Mouse (Mus musculus) CH12.LX (cell line): Measurements from ENCODE around the gene Lypd3. TPM values are rescaled to one million over a fixed set of nuclear protein-coding genes. Genes with fewer than 3 reads are reported as not detected.
A peak's percentile ranks its signal among the peaks of the same experiment; 100 is the strongest.

ENCODE experiments used
- DNase-seq: peaks from one replicate; pipeline ENCODE4 v3.0.0-alpha.2; 2013; ENCODE audit errors: extremely low read depth
- H3K27ac ChIP-seq: 2 replicates; pipeline ENCODE4 v1.5.1; 2012; ENCODE audit warnings: low read depth, mild to moderate bottlenecking, control low read depth, moderate library complexity; ENCODE audit not compliant: insufficient read depth
- H3K27me3 ChIP-seq: replicated peaks from 2 replicates; pipeline ENCODE3; 2012; ENCODE audit warnings: inconsistent platforms
- H3K36me3 ChIP-seq, 2 experiments: replicated peaks in 1 of 2; 2 replicates each; pipeline versions ENCODE3 to v1.6.1; 2012; ENCODE audit warnings: inconsistent platforms in 1 of 2, low read length in 1 of 2, mild to moderate bottlenecking in 1 of 2, mixed read lengths in 1 of 2, moderate library complexity in 1 of 2; ENCODE audit not compliant: control insufficient read depth in 1 of 2, insufficient read depth in 1 of 2
- H3K4me1 ChIP-seq, 2 experiments: 2 replicates each; pipeline ENCODE4 v1.6.1; 2012; ENCODE audit warnings: inconsistent platforms in 1 of 2, moderate library complexity in 1 of 2; ENCODE audit not compliant: insufficient read depth in 2 of 2, control insufficient read depth in 1 of 2
- H3K4me2 ChIP-seq: 2 replicates; pipeline ENCODE4 v1.6.1; 2012; ENCODE audit warnings: low read depth, mild to moderate bottlenecking, control low read depth; ENCODE audit not compliant: poor library complexity, insufficient read depth, severe bottlenecking
- H3K4me3 ChIP-seq, 3 experiments: fragments of 150-350 bp in 1 of 3; sonication (generic) in 1 of 3; replicated peaks in 1 of 3; 2 replicates each; pipeline versions ENCODE3 to v1.5.1; 2011 to 2012; ENCODE audit warnings: low read depth in 2 of 3, low read length in 2 of 3, mild to moderate bottlenecking in 2 of 3, moderate library complexity in 2 of 3, control low read depth in 1 of 3, improper control_type of control experiment in 1 of 3, inconsistent platforms in 1 of 3, mixed read lengths in 1 of 3; ENCODE audit not compliant: poor library complexity in 1 of 3
- H3K79me2 ChIP-seq: replicated peaks from 2 replicates; pipeline ENCODE4 v1.6.1; 2012; ENCODE audit warnings: mild to moderate bottlenecking, moderate library complexity; ENCODE audit not compliant: control insufficient read depth, poor library complexity, insufficient read depth, severe bottlenecking; ENCODE audit errors: extremely low read depth
- H3K9ac ChIP-seq: 2 replicates; pipeline ENCODE4 v1.6.1; 2012; ENCODE audit warnings: low read depth, mild to moderate bottlenecking, control low read depth, moderate library complexity; ENCODE audit not compliant: insufficient read depth
- H3K9me3 ChIP-seq: replicated peaks from 2 replicates; pipeline ENCODE3; 2012; ENCODE audit warnings: low read length, inconsistent platforms, mixed read lengths
- BHLHE40 ChIP-seq: IDR thresholded peaks from 2 replicates; pipeline ENCODE4 v1.6.1; 2011; ENCODE audit warnings: mild to moderate bottlenecking, low read depth, low read length, improper control_type of control experiment
- CHD1 ChIP-seq: IDR thresholded peaks from 2 replicates; pipeline ENCODE4 v1.6.1; 2012; ENCODE audit warnings: low read depth, low read length, improper control_type of control experiment, inconsistent platforms
- CTCF ChIP-seq, 2 experiments: IDR thresholded peaks in 1 of 2; conservative IDR thresholded peaks in 1 of 2; 2 replicates each; pipeline ENCODE4 v1.5.1; 2011 to 2012; ENCODE audit warnings: low read depth in 2 of 2, low read length in 2 of 2, improper control_type of control experiment in 1 of 2, inconsistent platforms in 1 of 2, mild to moderate bottlenecking in 1 of 2, moderate library complexity in 1 of 2
- E2F4 ChIP-seq: IDR thresholded peaks from 2 replicates; pipeline ENCODE4 v1.6.1; 2011; ENCODE audit warnings: low read depth, low read length, improper control_type of control experiment; ENCODE audit not compliant: insufficient replicate concordance
- EP300 ChIP-seq: IDR thresholded peaks from 2 replicates; pipeline ENCODE4 v1.6.1; 2011; ENCODE audit warnings: low read length, improper control_type of control experiment
- ETS1 ChIP-seq: conservative IDR thresholded peaks from 2 replicates; pipeline ENCODE4 v1.6.1; 2012; ENCODE audit warnings: low read depth, mild to moderate bottlenecking, inconsistent platforms, low read length, improper control_type of control experiment, moderate library complexity
- GABPA ChIP-seq: IDR thresholded peaks from 2 replicates; pipeline ENCODE4 v1.6.1; 2012; ENCODE audit warnings: low read depth, low read length, improper control_type of control experiment, inconsistent platforms; ENCODE audit not compliant: insufficient replicate concordance
- JUN ChIP-seq: IDR thresholded peaks from 2 replicates; pipeline ENCODE4 v1.6.1; 2011; ENCODE audit warnings: low read depth, mild to moderate bottlenecking, low read length, improper control_type of control experiment, moderate library complexity; ENCODE audit not compliant: insufficient read depth
- MAX ChIP-seq: IDR thresholded peaks from 2 replicates; pipeline ENCODE4 v1.6.1; 2011; ENCODE audit warnings: low read length, improper control_type of control experiment
- MAZ ChIP-seq: IDR thresholded peaks from 2 replicates; pipeline ENCODE4 v1.6.1; 2012; ENCODE audit warnings: low read depth, mild to moderate bottlenecking, inconsistent platforms, low read length, improper control_type of control experiment, moderate library complexity
- MYC ChIP-seq: IDR thresholded peaks from 2 replicates; pipeline ENCODE4 v1.6.1; 2011; ENCODE audit warnings: low read depth, mild to moderate bottlenecking, improper control_type of control experiment, low read length
- PAX5 ChIP-seq: IDR thresholded peaks from 2 replicates; pipeline ENCODE4 v1.6.1; 2012; ENCODE audit warnings: low read length, inconsistent platforms, mixed read lengths
- POLR2A ChIP-seq: IDR thresholded peaks from 2 replicates; pipeline ENCODE4 v1.6.1; 2011; ENCODE audit warnings: low read depth, mild to moderate bottlenecking, improper control_type of control experiment, low read length
- RAD21 ChIP-seq: IDR thresholded peaks from 2 replicates; pipeline ENCODE4 v1.6.1; 2011; ENCODE audit warnings: low read depth, mild to moderate bottlenecking, low read length, improper control_type of control experiment, moderate library complexity
- RCOR1 ChIP-seq: conservative IDR thresholded peaks from 2 replicates; pipeline ENCODE4 v1.6.1; 2012; ENCODE audit warnings: low read depth, mild to moderate bottlenecking, inconsistent platforms, low read length, improper control_type of control experiment
- SIN3A ChIP-seq: IDR thresholded peaks from 2 replicates; pipeline ENCODE4 v1.6.1; 2012; ENCODE audit warnings: low read length, improper control_type of control experiment, inconsistent platforms
- SMC3 ChIP-seq: IDR thresholded peaks from 2 replicates; pipeline ENCODE4 v1.6.1; 2011; ENCODE audit warnings: low read depth, low read length, improper control_type of control experiment
- TBP ChIP-seq: conservative IDR thresholded peaks from 2 replicates; pipeline ENCODE4 v1.6.1; 2011; ENCODE audit warnings: low read depth, low read length, improper control_type of control experiment
- UBTF ChIP-seq: IDR thresholded peaks from 2 replicates; pipeline ENCODE4 v1.6.1; 2012; ENCODE audit warnings: low read depth, mild to moderate bottlenecking, inconsistent platforms, low read length, improper control_type of control experiment, moderate library complexity
- USF2 ChIP-seq: conservative IDR thresholded peaks from 2 replicates; pipeline ENCODE4 v1.6.1; 2011; ENCODE audit warnings: low read depth, low read length, improper control_type of control experiment
- ZC3H11A ChIP-seq: IDR thresholded peaks from 2 replicates; pipeline ENCODE4 v1.6.1; 2012; ENCODE audit warnings: low read depth, mild to moderate bottlenecking, inconsistent platforms, low read length, improper control_type of control experiment
- ZKSCAN1 ChIP-seq: IDR thresholded peaks from 2 replicates; pipeline ENCODE4 v1.6.1; 2012; ENCODE audit warnings: low read depth, inconsistent platforms, low read length, improper control_type of control experiment, borderline replicate concordance
- ZMIZ1 ChIP-seq: IDR thresholded peaks from 2 replicates; pipeline ENCODE4 v1.6.1; 2012; ENCODE audit warnings: low read depth, mild to moderate bottlenecking, inconsistent platforms, low read length, improper control_type of control experiment
- dilution Hi-C: fragments of 300-500 bp; cut with MboI; formaldehyde crosslinking; loops from 2 replicates; pipeline ENCODE4 v1.14.3; 2020; ENCODE audit warnings: low sequenced_read_pairs; ENCODE audit not compliant: extremely low pct_unique_long_range_greater_than_20kb, extremely low pct_ligation_motif_present
- in situ Hi-C: fragments of 300-500 bp; cut with MboI; formaldehyde crosslinking; loops from 3 replicates; pipeline ENCODE4 v1.14.3; 2019; ENCODE audit warnings: low sequenced_read_pairs, low pct_ligation_motif_present, low pct_unique_long_range_greater_than_20kb, mixed read lengths
- polyA plus RNA-seq: library from polyadenylated mRNA; unstranded; fragments of >175 nt; gene quantifications from 2 replicates; pipeline ENCODE4 v1.2.1, GENCODE M21; 2012; ENCODE audit warnings: low read depth; ENCODE audit not compliant: insufficient read length
- total RNA-seq, 2 experiments: library from RNA; depleted of rRNA; stranded (reverse); fragments of 300-350 nt in 1 of 2; fragments of >200 nt in 1 of 2; gene quantifications; 2 replicates each; pipeline ENCODE4 v1.2.3; 2012 to 2014

Gene Lypd3
- total and polyA plus RNA-seq, 3 experiments = not detected

DNA sequence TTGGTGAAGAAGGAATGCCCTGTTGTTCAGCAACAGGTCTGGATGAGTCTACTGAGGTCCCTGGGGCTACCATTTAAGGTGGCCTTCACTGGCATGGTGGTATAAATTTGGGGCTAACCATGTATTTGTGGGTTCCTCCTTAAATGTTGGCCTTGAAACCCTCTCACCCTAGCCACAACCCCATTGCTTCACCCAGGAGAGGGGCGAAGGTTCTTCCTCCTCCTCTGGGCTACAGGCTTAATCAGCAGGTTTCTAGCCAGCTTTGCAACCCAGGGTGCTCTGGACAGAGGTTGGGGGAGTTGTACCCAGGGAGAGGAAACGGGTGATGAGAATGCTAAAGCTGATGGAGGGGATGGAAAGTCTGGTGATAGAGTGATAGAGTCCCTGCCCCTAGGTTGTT lies 40.9 kb upstream of the Lypd3 start:
- H3K4me2 ChIP-seq = no peak overlapping the region

DNA sequence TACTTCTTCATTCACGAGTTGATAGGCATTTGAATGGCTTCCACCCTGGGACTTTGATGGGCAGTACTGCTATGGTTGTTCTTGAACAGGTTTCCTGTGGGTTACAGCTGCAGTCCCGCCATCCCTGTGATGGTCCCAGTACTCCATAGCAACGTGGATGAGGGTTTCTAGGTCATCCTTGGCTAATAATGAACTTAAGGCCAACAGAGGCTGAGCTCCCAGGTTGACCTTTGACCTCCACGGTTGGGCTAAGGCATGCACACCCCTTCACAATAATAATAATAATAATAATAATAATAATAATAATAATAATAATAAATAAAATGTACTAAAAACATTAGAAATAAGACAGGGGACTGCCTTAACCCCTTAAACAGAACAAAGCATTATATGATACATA lies 38.2 kb upstream of the Lypd3 start:
- H3K27ac ChIP-seq = no peak overlapping the region
- H3K9ac ChIP-seq = no peak overlapping the region
- no peaks in the 10 kb centered on the region for H3K79me2 ChIP-seq
- DNase-seq = no peak
- H3K27me3 ChIP-seq = no peaks in the 10 kb centered on the region
- TF ChIP-seq MAX (no peak), E2F4 (no peak), ZKSCAN1 (no peak), PAX5 (no peak), POLR2A (no peak)
- no peak overlapping the region for H3K4me3 ChIP-seq
- in situ Hi-C loops = loop anchor here (10.0 kb wide), 1 partner anchor 63 kb away; the partner anchor contains the start of gene Irgq
- H3K36me3 ChIP-seq = peaks cover 0 to 30% of the 10 kb centered on the region in 2 experiments
- no peak overlapping the region for H3K4me2 ChIP-seq
- peaks cover 0 to 23% of the 10 kb centered on the region in 2 experiments; a peak in 2 of 4 replicates for H3K4me1 ChIP-seq
- dilution Hi-C loops = no loop called here
- no peaks in the 10 kb centered on the region for H3K9me3 ChIP-seq

More for the DNA sequence above, 40.9 kb upstream of the Lypd3 start:
- no peaks in the 10 kb centered on the region for H3K27me3 ChIP-seq
- in situ Hi-C loops = loop anchor here (10.0 kb wide), 1 partner anchor 61 kb away; the partner anchor contains the start of gene Irgq
- no peaks in the 10 kb centered on the region for H3K9me3 ChIP-seq
- H3K27ac ChIP-seq = no peak overlapping the region
- TF ChIP-seq CTCF (conservative IDR thresholded peaks at IDR 0.05 in 1 of 2, IDR thresholded peaks at IDR 0.05 in 1 of 2; ENCODE audit: low read depth in 2 of 2, low read length in 2 of 2) (no peak), POLR2A (no peak), JUN (no peak), UBTF (no peak)
- H3K4me3 ChIP-seq = no peak overlapping the region
- H3K9ac ChIP-seq = no peak overlapping the region
- dilution Hi-C loops = no loop called here
- H3K36me3 ChIP-seq = peaks cover 0 to 30% of the 10 kb centered on the region in 2 experiments
- H3K79me2 ChIP-seq = no peaks in the 10 kb centered on the region
- peaks cover 6 to 32% of the 10 kb centered on the region in 2 experiments for H3K4me1 ChIP-seq
- no peak for DNase-seq

DNA sequence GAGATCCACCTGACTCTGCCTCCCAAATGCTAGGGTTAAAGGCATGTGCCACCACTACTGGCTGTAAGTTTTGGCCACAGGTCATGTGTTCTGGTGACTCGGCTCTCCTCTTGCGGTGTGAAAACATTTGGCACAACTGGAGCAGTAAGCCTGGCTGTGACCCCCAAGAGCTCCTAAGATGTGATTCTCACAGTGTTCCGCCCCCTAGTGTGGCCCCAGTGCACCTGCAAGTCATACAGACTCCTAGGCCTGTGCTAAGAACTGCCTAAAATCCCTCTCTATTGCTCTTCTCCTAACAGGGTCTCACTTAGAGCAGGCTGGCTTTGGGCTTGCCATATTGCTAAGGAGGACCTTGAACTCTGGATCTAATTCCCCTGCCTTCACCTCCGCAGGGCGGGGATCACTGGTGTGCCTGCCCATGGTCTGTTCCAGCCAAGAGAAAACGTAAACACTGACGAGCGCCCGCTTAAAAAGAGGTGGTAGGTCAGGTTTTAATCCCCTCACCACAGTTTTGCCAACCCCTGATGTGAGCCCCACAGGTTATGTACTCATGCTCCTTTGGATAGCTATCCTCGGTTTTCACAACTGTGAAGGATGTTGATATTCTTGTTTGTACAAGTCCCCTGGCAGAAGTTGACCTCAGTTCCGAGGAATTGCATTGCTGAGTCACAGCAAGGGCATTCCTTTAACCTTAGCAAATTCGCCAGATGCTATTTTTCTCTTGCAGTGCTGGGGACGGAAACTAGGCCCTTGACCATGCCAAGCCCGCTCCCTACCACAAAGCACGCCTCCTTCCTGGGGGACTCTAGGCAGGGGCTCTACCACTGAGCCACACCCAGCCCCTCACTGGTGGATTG lies 36.9 kb upstream of the Lypd3 start:
- Histone ChIP-seq H3K4me2 (no peak overlapping the region), H3K36me3 (peaks cover 0 to 37% of the 10 kb centered on the region in 2 experiments), H3K4me3 (no peak overlapping the region), H3K9me3 (no peaks in the 10 kb centered on the region), H3K79me2 (no peaks in the 10 kb centered on the region), H3K27me3 (no peaks in the 10 kb centered on the region), H3K27ac (no peak overlapping the region), H3K9ac (no peak overlapping the region), H3K4me1 (peaks cover 0 to 16% of the 10 kb centered on the region in 2 experiments; a peak in 2 of 4 replicates)
- DNase-seq = peak; percentile 35
- no peak for TF ChIP-seq UBTF
- no peak for TF ChIP-seq MAZ
- no peak for TF ChIP-seq ZC3H11A
- TF ChIP-seq CTCF (conservative IDR thresholded peaks at IDR 0.05 in 1 of 2, IDR thresholded peaks at IDR 0.05 in 1 of 2; ENCODE audit: low read depth in 2 of 2, low read length in 2 of 2) = peak in 1 of 2 experiments; percentile 72; a peak in 2 of 4 replicates
- no peak for TF ChIP-seq RCOR1
- TF ChIP-seq ETS1 = no peak
- TF ChIP-seq EP300 = no peak
- no peak for TF ChIP-seq ZMIZ1
- TF ChIP-seq RAD21 = peak; percentile 35
- no peak for TF ChIP-seq MYC
- no peak for TF ChIP-seq BHLHE40
- no peak for TF ChIP-seq USF2
- TF ChIP-seq POLR2A = no peak
- no peak for TF ChIP-seq TBP
- TF ChIP-seq SIN3A = no peak
- TF ChIP-seq CHD1 = no peak
- TF ChIP-seq GABPA = no peak
- TF ChIP-seq SMC3 = peak; percentile 66
- TF ChIP-seq PAX5 = no peak
- in situ Hi-C loops (loop anchor here (10.0 kb wide), 1 partner anchor 65 kb away; the partner anchor contains the start of gene Irgq), dilution Hi-C loops (no loop called here)
